Mouse (Mus musculus) kidney, adult 8-10 months (tissue): ENCODE data around the gene Zmynd8.
A peak's percentile ranks its signal among the peaks of the same experiment; 100 is the strongest.

Experiments used
- DNase-seq, 2 experiments: peaks; one replicate each; pipeline ENCODE4 v3.0.0; 2022

Zmynd8 gene

GRCm38 (mm10) chr2:165898202-165899194 lies at the start of gene Zmynd8:
Gene Zmynd8, minus strand, starts transcription at chr2:165899016.
- no peak for DNase-seq

GRCm38 (mm10) chr2:165948007-165948406 lies 49.2 kb upstream of the Zmynd8 start:
- no peak for DNase-seq

GRCm38 (mm10) chr2:165946046-165946564 lies 47.3 kb upstream of the Zmynd8 start:
- no peak for DNase-seq

- DNase-seq = no peak
Measured at GRCm38 (mm10) chr2:165944576-165945351, 45.9 kb upstream of the Zmynd8 start.

- DNase-seq = no peak
Measured at GRCm38 (mm10) chr2:165943113-165943512, 44.3 kb upstream of the Zmynd8 start.

- peak; percentile 68 to 69 for DNase-seq
Measured at GRCm38 (mm10) chr2:165936106-165936505, 37.3 kb upstream of the Zmynd8 start.

GRCm38 (mm10) chr2:165927705-165928104 lies 28.9 kb upstream of the Zmynd8 start:
- DNase-seq = no peak

GRCm38 (mm10) chr2:165926191-165926590 lies 27.4 kb upstream of the Zmynd8 start:
- DNase-seq = no peak

GRCm38 (mm10) chr2:165925144-165925543 lies 26.3 kb upstream of the Zmynd8 start:
- no peak for DNase-seq

GRCm38 (mm10) chr2:165924695-165925094 lies 25.9 kb upstream of the Zmynd8 start:
- no peak for DNase-seq

GRCm38 (mm10) chr2:165923715-165924114 lies 24.9 kb upstream of the Zmynd8 start:
- no peak for DNase-seq

- DNase-seq = no peak
Measured at GRCm38 (mm10) chr2:165922994-165923393, 24.2 kb upstream of the Zmynd8 start.

GRCm38 (mm10) chr2:165922047-165922728 lies 23.4 kb upstream of the Zmynd8 start:
- DNase-seq = peak; percentile 49 to 51

- DNase-seq = peak; percentile 90 to 95
Measured at GRCm38 (mm10) chr2:165914298-165914697, 15.5 kb upstream of the Zmynd8 start.

- no peak for DNase-seq
Measured at GRCm38 (mm10) chr2:165913073-165913472, 14.3 kb upstream of the Zmynd8 start.

GRCm38 (mm10) chr2:165909731-165910130 lies 10.9 kb upstream of the Zmynd8 start:
- DNase-seq = no peak

GRCm38 (mm10) chr2:165907199-165907598 lies 8.4 kb upstream of the Zmynd8 start:
- no peak for DNase-seq

GRCm38 (mm10) chr2:165906332-165906945 lies 7.6 kb upstream of the Zmynd8 start:
- DNase-seq = peak in 1 of 2 experiments; percentile 45

- DNase-seq = no peak
Measured at GRCm38 (mm10) chr2:165901127-165901384, 2.2 kb upstream of the Zmynd8 start.

- no peak for DNase-seq
Measured at GRCm38 (mm10) chr2:165900351-165901126, 1.7 kb upstream of the Zmynd8 start.

- DNase-seq = no peak
Measured at GRCm38 (mm10) chr2:165899923-165900322, 1.1 kb upstream of the Zmynd8 start.

- DNase-seq = no peak
Measured at GRCm38 (mm10) chr2:165899474-165899873, 658 bp upstream of the Zmynd8 start.
